Mouse (Mus musculus): ENCODE results near the gene Platr17. TPM values are rescaled to one million over a fixed set of nuclear protein-coding genes. Genes with fewer than 3 reads are reported as not detected.
"Not testable (repeated sequence)": the region's sequence is repeated elsewhere in the genome, so short reads cannot be mapped to it uniquely, and the experiment has no call there.

The Platr17 gene
- 0.18 and 0.21 TPM in 2 replicates for polyA plus RNA-seq (2015; fragmentation: Nextera tagmentation; extraction: Ambion mirVana)

DNA sequence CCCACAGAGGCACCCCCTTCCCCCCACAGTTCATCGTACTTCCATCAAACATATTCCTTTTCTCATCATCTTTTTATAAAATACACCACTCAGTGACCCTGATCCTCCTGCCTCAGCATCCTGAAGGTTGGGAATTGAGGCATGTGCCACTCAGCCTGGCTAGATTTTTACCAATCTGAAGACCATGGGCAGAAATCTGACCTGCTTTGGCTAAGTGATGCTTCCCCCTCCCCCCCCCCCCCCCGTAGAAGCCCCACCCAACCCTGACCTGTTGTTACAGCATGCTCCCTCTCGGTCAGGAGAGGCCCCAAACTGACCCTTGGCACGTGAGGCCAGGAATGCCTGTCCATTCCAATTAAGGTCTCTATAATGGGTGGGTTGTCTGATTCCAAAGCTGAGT lies at the start of gene Platr17:
Gene Platr17 (plus strand): TSS at position 301 of the 400 bp plus-strand sequence.
- WGBS, result 36% methylated on average over 3 of the region's 4 CpGs
- not testable (repeated sequence) for ATAC-seq; H3K9me3 ChIP-seq; H3K27me3 ChIP-seq (replicated peaks); H3K9ac ChIP-seq; H3K36me3 ChIP-seq; H3K4me1 ChIP-seq (replicated peaks); H3K4me2 ChIP-seq (replicated peaks); H3K27ac ChIP-seq; H3K4me3 ChIP-seq (replicated peaks)

DNA sequence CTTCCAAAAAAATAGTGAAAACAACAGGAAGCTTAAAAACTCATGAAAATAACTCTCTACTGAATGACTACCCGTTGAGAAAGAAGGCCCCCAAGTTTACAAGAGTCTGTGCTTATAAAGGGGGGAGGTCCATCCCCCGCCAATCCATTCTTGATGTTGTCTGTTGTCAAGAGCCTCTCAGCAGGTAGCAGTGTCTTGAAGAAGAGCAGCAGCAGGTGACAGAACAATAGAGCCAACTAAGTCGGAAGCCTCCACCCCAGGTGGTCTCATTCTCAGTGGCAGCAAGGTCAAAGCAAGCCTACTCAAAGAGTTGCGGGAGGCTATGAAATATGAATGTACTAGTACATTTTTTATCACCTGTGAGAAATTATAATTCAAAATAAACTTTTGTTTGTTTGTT lies 47.1 kb upstream of the Platr17 start:
- no peak for ATAC-seq
- Histone ChIP-seq H3K27ac (no peak overlapping the region), H3K36me3 (no peaks in the 10 kb centered on the region), H3K27me3 (replicated peaks) (no peaks in the 10 kb centered on the region), H3K4me2 (replicated peaks) (no peak overlapping the region), H3K4me1 (replicated peaks) (no peaks in the 10 kb centered on the region), H3K4me3 (replicated peaks) (no peak overlapping the region), H3K9me3 (no peaks in the 10 kb centered on the region; the same call in 1 of the 2 replicates), H3K9ac (no peak overlapping the region)
- 85% methylated on average over 4 of the region's 4 CpGs for WGBS

DNA sequence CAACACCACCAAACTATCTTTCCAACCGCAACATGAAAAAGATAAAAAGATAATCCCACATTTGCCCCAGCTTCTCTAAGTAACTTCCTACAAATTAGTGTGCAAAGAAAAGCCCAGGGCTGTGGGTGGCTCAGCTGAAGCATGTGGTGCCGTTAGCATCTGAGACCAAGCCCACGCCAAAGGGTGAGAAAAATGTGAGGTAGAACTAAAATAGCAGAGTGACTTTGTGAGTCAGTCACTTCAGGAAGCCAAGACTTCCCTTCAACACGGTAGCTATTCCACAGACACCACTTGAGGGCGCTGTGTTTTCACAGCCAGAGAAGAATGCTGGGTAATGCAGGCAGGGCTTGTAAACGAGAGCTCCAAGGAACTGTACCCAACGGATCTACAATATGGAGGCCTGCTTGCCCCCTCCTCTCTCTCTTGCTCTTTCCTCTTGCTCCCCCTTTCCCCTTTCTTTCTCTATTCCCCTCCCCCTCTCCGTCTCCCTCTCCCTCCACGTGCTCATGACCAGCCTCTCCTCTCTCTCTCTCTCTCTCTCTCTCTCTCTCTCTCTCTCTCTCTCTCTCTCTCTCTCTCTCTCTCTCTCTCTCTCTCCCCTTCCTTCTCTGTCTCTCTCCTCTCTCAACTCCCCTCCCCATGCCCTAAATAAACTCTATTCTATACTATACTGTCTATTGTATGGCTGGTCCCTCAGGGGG lies 39.5 kb upstream of the Platr17 start:
- Histone ChIP-seq H3K36me3 (no peaks in the 10 kb centered on the region), H3K9me3 (no peaks in the 10 kb centered on the region), H3K27me3 (replicated peaks) (no peaks in the 10 kb centered on the region), H3K4me1 (replicated peaks) (no peaks in the 10 kb centered on the region), H3K4me2 (replicated peaks) (no peak overlapping the region), H3K27ac (no peak overlapping the region), H3K9ac (no peak overlapping the region), H3K4me3 (replicated peaks) (no peak overlapping the region)
- ATAC-seq, result no peak
- WGBS, result 45% methylated on average over 9 of the region's 9 CpGs

DNA sequence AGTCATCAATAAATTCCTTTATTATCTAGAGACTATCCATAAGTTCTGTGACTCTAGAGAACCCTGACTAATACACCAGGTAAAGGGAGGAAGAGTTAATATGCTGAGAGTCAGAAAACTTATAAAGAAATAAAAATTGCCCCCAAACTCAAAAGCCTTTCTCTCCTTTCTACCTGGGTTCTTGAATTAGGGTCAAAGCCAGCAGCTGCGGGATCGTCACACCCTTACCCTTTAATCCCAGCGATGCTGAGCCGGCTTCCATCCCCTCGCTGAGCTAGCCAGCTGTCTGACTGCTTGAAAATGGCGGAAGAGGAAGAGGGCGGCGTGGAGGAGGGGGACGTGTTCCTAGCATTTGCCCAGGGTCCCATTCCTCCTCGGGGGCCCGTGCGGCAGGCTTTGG lies 31.4 kb upstream of the Platr17 start, which contains the start of gene Gm7029:
Gene Gm7029 (plus strand): TSS at position 301 of the 400 bp plus-strand sequence.
- H3K36me3 ChIP-seq; H3K9me3 ChIP-seq; H3K4me2 ChIP-seq (replicated peaks); H3K9ac ChIP-seq; ATAC-seq; H3K27ac ChIP-seq; H3K4me3 ChIP-seq (replicated peaks); H3K4me1 ChIP-seq (replicated peaks); H3K27me3 ChIP-seq (replicated peaks): not testable (repeated sequence)
- 87% methylated on average over 3 of the region's 12 CpGs for WGBS

DNA sequence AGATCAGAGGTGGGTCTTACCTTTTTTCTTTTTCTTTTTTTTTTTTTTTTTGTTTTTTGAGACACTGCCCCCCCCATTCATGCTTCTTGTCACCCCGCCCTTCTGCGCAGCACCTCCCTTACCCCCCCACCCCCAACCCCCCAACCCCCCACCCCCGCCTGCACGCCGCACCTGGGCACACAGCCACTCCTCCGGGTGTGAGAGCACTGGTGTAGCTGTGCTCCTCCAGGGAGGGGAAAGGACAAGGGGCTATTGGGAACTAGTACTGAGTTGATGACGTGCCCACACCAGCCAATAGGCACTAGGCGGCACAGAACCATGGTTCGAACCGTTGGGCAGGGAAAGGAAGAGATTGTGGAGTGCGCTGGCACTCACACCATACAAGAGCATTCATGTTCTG lies 30.5 kb upstream of the Platr17 start:
- Histone ChIP-seq H3K36me3 (0 out of 2 replicates have a peak, but pooled peaks cover 3% of the 10 kb centered on the region), H3K27me3 (replicated peaks) (no peaks in the 10 kb centered on the region), H3K4me1 (replicated peaks) (no peaks in the 10 kb centered on the region), H3K9ac (no peak overlapping the region), H3K27ac (no peak overlapping the region), H3K4me2 (replicated peaks) (no peak overlapping the region), H3K4me3 (replicated peaks) (no peak overlapping the region), H3K9me3 (no peaks in the 10 kb centered on the region)
- WGBS, result 84% methylated on average over 11 of the region's 11 CpGs
- ATAC-seq, result no peak

DNA sequence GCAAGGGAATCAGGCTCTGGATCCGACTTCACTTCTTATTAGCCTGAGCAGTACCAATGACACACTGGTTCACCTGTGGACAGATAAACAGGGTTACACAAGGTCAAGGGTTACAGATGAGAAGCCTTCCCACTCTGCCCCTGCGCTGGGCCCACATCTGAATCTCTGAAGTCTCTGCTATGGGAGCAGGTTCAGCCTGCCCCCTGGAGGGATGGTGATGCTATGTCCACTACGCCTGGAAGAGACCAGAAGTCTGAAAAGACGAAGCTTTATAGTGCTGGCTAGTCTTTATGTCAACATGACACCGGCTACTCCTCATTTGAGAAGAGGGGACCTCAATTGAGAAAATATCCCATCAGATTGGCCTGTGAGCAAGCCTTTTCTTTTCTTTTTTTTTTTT lies 29.1 kb upstream of the Platr17 start:
- H3K27me3 ChIP-seq (replicated peaks); H3K4me3 ChIP-seq (replicated peaks); H3K27ac ChIP-seq; H3K9me3 ChIP-seq; H3K4me2 ChIP-seq (replicated peaks); H3K4me1 ChIP-seq (replicated peaks); H3K36me3 ChIP-seq; H3K9ac ChIP-seq; ATAC-seq: not testable (repeated sequence)
- whole genome bisulfite sequencing, result 78% methylated on average over 5 of the region's 5 CpGs

DNA sequence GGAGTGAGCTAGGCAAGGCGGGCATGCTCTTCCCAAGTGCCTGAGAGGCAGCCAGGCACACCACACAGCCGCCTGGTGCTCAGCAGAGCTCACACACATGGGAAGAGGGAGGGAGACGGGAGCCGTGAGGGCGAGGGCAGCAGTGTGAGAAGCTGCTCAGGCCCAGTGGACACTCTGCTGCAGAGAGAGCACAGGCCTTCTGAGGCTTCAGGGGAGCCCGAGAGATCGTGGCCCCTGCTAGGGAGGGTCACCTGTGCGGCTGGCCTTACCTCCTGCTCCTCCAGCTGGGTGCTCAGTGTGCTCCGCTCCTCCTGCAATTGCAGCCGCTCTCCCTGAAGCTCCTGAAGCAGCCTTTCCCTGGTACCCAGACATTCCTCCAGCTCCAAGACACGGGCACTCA lies 20.6 kb upstream of the Platr17 start:
- WGBS, result 95% methylated on average over 10 of the region's 11 CpGs
- H3K9ac ChIP-seq; H3K27me3 ChIP-seq (replicated peaks); H3K4me2 ChIP-seq (replicated peaks); H3K9me3 ChIP-seq; H3K4me1 ChIP-seq (replicated peaks); H3K27ac ChIP-seq; H3K4me3 ChIP-seq (replicated peaks); ATAC-seq: not testable (repeated sequence)
- peaks cover 18% of the 10 kb centered on the region for H3K36me3 ChIP-seq

DNA sequence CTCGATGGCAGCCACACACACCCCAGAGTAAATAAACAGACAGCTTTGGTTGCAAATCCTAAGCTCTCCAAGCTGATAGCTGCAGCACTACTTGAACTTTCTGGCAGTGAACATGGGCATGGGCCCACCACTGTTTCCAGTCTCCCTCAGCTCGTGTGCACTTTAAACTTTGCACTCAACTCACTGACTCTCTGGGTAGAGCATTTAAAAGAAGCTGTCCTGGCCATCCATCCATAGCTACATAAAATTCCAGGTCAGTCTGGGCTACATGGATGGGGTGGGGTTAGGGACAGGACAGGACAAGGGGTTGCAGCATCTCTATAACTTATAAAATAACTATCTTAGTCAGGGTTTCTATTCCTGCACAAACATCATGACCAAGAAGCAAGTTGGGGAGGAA lies 17.1 kb upstream of the Platr17 start:
- H3K4me1 ChIP-seq (replicated peaks); ATAC-seq; H3K27me3 ChIP-seq (replicated peaks); H3K27ac ChIP-seq; H3K9me3 ChIP-seq; H3K4me3 ChIP-seq (replicated peaks); H3K36me3 ChIP-seq; H3K4me2 ChIP-seq (replicated peaks); H3K9ac ChIP-seq: not testable (repeated sequence)
- WGBS, result 30% methylated on average over 2 of the region's 2 CpGs

DNA sequence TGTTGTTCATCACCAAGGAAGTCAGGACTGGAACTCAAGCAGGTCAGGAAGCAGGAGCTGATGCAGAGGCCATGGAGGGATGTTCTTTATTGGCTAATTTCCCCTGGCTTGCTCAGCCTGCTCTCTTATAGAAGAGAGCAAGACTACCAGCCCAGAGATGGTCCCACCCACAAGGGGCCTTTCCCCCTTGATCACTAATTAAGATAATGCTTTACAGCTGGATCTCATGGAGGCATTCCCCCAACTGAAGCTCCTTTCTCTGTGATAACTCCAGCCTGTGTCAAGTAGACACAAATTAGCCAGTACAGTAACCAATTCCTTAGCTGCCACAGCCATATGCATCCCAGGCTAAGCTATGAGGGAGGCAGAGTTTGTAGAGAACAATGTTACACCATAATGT lies 16.7 kb upstream of the Platr17 start:
- not testable (repeated sequence) for ATAC-seq; H3K9me3 ChIP-seq; H3K4me1 ChIP-seq (replicated peaks); H3K27me3 ChIP-seq (replicated peaks); H3K27ac ChIP-seq; H3K4me3 ChIP-seq (replicated peaks); H3K9ac ChIP-seq; H3K36me3 ChIP-seq
- peak overlapping the region; percentile 64; the same call in 1 of the 2 replicates for H3K4me2 ChIP-seq (replicated peaks)

DNA sequence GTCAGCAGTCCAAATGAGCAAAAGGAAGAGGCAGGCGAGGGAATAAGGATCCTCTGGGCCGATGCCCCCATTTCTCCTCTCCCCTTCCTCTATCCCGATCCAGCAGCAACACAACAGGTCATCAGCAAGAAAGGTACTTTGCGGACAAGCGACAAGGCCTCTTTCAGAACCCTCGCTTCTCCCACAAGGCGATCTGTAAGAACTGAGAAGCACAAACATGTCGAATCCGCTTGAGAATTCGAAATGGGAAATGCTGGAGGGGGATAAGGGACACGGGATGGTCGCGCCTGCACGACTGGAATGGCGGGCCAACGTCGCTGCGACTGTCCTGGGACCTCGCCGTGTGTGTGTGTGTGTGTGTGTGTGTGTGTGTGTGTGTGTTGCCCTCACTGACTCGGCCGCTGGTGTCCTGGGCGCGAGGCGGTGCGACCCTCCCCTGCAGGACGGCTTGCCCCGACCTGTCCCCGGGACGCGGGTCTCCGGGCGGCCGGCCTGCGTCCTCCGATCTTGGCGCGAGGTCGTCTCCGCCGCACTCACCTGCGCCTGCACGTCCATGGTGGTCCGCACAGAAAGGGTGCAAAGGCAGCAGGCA lies 14.9 kb upstream of the Platr17 start:
- not testable (repeated sequence) for H3K36me3 ChIP-seq; H3K9me3 ChIP-seq; H3K27me3 ChIP-seq (replicated peaks); H3K4me1 ChIP-seq (replicated peaks)
- ATAC-seq, result peak; percentile 40
- Histone ChIP-seq H3K27ac (peak overlapping the region; percentile 36; the same call in 1 of the 2 replicates), H3K4me2 (replicated peaks) (peak overlapping the region; percentile 64), H3K9ac (peak overlapping the region; percentile 56), H3K4me3 (replicated peaks) (peak overlapping the region; percentile 67)
- under 1% methylated on average over 36 of the region's 44 CpGs for WGBS

DNA sequence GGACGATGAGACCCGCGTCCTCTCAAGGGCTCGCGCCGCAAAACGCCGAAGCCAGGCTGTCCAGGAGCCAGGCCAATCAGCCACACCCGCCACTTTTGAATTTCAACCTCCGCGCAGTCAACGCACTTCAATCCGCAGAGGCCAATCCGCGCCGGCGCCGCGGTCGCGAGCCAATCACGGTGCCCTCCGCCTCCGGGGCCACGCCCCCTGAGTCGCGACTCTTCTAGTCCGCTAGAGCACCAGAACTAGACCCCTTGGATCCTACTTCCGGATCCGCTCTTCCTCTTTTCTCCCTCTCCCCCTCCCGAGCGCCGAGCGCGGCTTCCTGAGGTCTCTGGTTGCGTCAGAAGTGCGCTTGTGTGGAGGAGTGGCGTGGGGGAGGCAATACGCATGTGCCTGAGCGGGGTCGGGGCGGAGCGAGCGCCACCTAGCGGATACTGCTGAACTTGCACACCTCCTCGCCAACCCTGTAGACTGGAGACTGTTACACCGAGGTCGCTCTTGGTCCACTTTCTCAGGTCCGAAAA lies 14.3 kb upstream of the Platr17 start, which contains the start of gene Kifc1:
Gene Kifc1 (minus strand): TSS at position 129 of the 527 bp plus-strand sequence.
- H3K9me3 ChIP-seq, result no peaks in the 10 kb centered on the region
- H3K27ac ChIP-seq, result peak within 1 kb of the TSS; percentile 36; the same call in 1 of the 2 replicates
- peak within 1 kb of the TSS; percentile 64 for H3K4me2 ChIP-seq (replicated peaks)
- peaks cover 4% of the 10 kb centered on the region; the same call in 1 of the 2 replicates for H3K4me1 ChIP-seq (replicated peaks)
- WGBS, result under 1% methylated on average over 49 of the region's 49 CpGs
- no peaks in the 10 kb centered on the region for H3K27me3 ChIP-seq (replicated peaks)
- peaks cover 8% of the 10 kb centered on the region for H3K36me3 ChIP-seq
- H3K9ac ChIP-seq, result peak within 1 kb of the TSS; percentile 56
- peak within 1 kb of the TSS; percentile 67 for H3K4me3 ChIP-seq (replicated peaks)
- ATAC-seq, result peak; percentile 99

DNA sequence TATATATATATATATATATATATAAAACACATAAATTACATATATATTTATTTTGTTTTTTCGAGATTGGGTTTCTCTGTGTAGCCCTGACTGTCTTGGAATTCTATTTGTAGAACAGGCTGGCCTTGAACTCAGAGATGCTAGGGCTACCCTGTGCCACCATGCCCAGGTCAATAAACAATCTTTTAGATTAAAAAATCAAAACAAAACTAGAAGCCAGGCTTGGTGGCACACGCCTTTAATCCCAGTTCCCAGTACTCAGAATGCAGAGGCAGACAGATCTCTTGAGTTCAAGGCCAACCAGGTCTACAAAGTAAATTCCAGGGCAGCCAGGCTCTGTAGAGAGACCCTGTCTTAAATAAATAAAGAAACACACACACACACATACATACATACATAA lies 13.6 kb upstream of the Platr17 start:
- Histone ChIP-seq H3K4me1 (replicated peaks) (peaks cover 4% of the 10 kb centered on the region; the same call in 1 of the 2 replicates), H3K27ac (no peak overlapping the region), H3K4me2 (replicated peaks) (no peak overlapping the region), H3K4me3 (replicated peaks) (no peak overlapping the region), H3K9ac (no peak overlapping the region), H3K36me3 (no peaks in the 10 kb centered on the region; the same call in 1 of the 2 replicates), H3K9me3 (no peaks in the 10 kb centered on the region), H3K27me3 (replicated peaks) (no peaks in the 10 kb centered on the region)
- ATAC-seq, result no peak
- WGBS, result 55% methylated on average over 2 of the region's 2 CpGs

Measured in intestine, embryonic 15.5 days (tissue).